Mouse (Mus musculus) small intestine, adult 10 weeks (tissue): ENCODE measurements around the gene Prm3. TPM values are rescaled to one million over a fixed set of nuclear protein-coding genes. Genes with fewer than 3 reads are reported as not detected.

ENCODE experiments used
- polyA plus RNA-seq: library from polyadenylated mRNA; stranded (reverse); fragments of 350-450 nt; fragmentation: Illumina TruSeq; extraction: RNeasy Lipid Tissue Mini Kit (QIAGEN cat#74804); gene quantifications from one replicate; pipeline ENCODE4 v1.2.3, GENCODE M21; 2014; ENCODE audit warnings: low replicate concordance

The Prm3 gene
- not detected for polyA plus RNA-seq

DNA sequence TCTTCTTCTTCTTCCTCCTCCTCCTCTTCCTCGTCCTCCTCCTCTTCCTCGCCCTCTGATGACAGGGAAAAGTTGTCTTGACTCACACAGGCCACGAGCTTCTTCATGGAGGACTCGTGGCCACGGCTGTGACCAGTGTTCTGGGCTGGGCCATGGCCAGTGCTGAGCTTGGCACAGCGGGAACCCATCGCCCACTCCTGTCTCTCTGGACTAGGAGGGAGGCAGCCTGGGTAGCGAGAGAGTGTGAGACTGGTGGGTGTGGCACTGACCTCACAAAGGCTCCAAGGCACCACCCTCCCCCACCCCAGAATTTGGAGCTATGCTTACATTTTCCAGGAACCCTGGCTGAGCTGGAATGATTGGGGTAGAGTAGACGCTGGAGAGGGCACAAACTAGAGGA lies at the start of gene Prm3:
Gene Prm3, minus strand, starts transcription at position 213 of the 400 bp plus-strand sequence.

DNA sequence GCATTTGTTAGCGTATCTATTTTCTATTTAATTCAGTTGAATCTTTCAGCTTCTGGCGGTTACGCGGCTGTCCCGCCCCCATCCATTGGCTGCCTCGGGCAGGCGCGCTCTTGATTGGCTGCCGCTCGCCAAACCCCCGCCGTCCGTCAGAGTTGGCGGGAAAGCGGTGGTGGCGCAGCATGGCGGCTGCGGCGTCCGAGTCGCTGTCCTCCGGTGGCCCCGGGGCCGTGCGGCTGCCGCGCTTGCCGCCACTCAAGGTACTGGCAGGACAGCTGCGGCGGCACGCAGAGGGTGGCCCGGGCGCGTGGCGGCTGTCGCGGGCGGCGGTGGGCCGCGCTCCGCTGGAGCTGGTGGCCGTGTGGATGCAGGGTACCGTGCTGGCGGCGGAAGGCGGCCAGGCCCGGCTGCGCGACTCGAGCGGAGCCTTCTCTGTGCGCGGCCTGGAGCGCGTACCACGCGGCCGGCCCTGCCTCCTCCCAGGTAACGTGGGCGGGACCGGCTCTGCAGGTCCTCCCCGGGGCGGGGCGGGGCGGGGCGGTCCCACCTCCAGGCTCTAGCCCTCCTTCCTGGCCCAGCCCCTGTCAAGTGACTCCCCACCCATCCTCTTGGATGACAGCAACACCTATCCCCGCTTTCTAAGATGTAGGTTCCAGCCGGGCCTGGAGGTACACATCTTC lies 44.3 kb upstream of the Prm3 start, which contains the start of gene Rmi2:
Gene Rmi2, plus strand, starts transcription at position 149 of the 677 bp plus-strand sequence.

DNA sequence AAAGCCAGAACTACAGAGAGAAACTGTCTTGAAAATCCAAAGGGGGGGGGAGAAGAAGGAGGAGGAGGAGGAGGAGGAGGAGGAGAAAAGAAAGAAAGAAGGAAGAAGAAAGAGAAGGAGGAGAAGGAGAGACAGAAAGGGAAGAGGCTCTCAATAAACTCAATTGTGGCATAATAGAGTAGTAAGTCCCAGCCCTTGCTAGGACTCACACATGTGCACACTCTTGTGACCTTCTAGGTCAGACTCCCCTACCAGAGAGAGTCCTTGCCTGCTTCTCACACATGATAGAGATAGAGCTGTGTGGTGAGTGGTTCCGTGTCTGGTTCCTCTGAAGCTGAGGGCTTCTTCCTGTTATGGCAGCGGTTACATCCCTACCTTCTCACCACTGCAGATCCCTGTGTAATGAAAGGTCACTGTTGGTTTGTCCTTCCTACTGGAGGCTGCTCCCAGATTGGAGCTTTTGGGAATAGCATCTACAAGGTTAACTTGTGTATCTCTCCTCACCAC lies 22.2 kb upstream of the Prm3 start, which contains the start of gene Gm11172:
Gene Gm11172, plus strand, starts transcription at position 51 of the 507 bp plus-strand sequence.

DNA sequence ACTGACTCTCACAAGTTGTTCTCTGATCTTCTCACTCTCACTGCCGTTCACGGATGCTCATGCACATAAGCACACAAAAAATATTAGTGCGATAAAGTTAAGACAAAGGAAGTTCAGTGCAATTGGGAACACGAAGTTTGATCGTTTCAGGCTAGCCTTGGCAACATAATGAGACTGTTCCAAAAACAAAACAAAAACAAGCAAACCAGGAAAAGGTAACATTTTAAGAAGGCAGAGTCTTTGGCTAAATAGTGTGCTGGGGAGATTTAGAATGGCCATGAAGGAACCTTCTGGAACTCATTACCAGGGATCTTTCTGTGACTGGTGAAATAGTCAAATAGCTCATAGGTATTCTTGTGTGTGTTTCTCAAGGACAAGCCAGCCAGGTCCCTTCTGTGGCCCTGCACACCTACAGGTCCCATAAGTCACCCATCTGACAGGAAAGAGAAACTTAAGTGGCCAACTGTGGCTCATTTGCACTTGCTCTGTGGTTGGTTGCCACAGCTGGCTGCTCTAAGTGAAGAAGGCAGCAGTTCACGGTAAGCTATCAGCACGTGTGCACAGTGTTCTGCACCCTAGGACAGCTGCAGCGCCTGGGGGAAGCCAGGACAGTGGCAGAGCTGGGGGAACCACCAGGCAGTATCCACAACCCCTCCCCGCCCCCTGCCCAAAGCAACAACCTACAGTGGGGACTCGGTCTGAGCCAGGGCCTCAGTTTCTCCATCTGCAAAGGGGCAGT lies 15.2 kb upstream of the Prm3 start, which contains the start of gene Prm1:
Gene Prm1, minus strand, starts transcription at position 51 of the 739 bp plus-strand sequence.

DNA sequence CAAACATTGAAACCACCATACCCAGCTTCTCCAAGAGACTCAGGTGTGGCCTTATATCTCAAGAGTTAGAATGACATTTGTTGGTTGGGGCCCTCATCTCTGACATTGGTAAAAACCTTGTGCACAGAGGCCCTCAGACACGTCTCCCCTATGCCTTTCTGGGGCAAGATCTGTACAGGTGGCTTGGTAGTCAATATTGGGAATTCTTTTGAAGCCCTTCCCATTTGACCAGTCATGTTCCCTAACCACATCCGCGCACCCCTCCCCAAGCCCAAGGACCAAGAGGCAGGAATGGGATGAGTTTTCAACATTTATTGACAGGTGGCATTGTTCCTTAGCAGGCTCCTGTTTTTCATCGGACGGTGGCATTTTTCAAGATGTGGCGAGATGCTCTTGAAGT lies 5.3 kb upstream of the Prm3 start, which contains the start of gene Prm2:
Gene Prm2, minus strand, starts transcription at position 101 of the 400 bp plus-strand sequence.

DNA sequence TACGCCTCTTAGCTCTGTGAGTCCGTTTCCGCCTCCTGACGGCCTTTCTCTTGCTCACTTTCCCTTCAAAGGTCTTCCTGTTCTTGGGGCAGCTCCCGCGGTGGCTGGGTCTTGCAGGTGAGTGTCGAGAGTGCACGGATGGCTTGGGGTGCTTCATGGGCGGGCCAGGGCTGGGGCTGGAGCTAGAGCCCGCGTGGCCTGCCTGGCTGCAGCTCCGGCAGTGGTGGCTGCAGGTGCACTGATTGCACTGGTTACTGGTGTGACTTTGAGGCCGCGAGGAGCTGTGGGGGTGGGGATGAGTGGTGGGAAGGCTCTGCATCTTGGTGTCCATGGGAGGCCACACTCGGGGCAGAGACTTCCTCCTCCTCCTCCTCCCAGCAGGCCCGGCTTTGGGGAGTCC lies 2.4 kb downstream of the Prm3 start, which contains the start of gene Tnp2:
Gene Tnp2, minus strand, starts transcription at position 390 of the 400 bp plus-strand sequence.

DNA sequence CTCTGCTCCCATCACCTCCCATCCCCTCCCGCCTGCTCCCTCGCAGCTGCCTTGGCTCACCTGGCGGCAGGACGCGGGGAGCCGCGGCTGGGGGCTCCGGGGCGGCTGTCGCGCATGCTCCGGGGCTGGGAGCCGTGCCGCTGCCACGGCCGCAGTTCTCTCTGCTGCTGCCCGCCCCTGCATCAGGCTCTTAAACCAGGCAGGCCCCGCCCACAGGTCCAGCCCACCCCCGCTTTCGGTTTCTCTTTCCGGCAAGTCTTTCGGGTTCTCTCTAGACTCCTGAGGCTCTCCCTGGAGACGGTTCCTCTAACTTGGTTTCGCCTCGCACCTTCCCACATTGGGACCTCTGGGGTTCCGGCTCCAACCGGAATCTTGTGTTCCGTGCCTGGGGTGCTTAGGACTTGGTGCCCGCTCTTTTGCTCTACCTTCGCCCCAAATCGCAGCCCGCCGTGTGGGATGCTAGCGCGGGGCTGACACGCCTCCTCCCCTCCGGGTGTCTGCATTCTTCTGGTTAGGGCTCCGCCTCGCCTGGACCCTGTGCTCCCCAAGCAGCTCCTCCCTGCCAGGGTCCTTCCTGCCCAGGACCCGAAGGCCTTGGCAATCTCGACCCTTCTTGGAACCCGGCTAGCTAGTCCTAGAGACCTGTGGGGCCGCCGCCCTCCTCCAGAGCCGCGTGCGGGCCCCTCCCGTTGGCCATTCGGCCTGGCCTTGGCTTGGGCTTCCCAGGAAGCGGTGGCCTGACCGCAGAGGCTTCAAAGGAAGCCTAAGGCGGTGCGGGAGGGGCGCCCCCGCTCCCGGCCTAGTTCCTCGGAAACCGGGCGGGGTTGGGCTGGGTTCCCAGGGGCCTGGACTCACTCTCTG lies 5.1 kb downstream of the Prm3 start, which contains the start of gene Socs1:
Gene Socs1, minus strand, starts transcription at position 166 of the 861 bp plus-strand sequence.

Other genes with a start within 250 kb of the Prm3 start
- 1.4 TPM for gene Dexi, start 247.9 kb downstream of the Prm3 start, polyA plus RNA-seq
- 12.3 TPM for gene Clec16a, start 245.6 kb downstream of the Prm3 start, polyA plus RNA-seq
- gene Socs1, start 5.4 kb downstream of the Prm3 start, polyA plus RNA-seq, result not detected
- not detected for gene Tnp2, start 2.3 kb downstream of the Prm3 start, polyA plus RNA-seq
- not detected for gene Prm2, start 5.2 kb upstream of the Prm3 start, polyA plus RNA-seq
- gene Prm1, start 14.9 kb upstream of the Prm3 start, polyA plus RNA-seq, result not detected
- gene Gm11172, start 22.0 kb upstream of the Prm3 start, polyA plus RNA-seq, result not detected
- gene Rmi2, start 44.1 kb upstream of the Prm3 start, polyA plus RNA-seq, result 0.48 TPM